Mouse (Mus musculus) A20 (cell line): Measurements from ENCODE around the gene Olfr1197.

ENCODE experiments used
- DNase-seq: peaks from one replicate; pipeline ENCODE4 v3.0.0-alpha.2; 2011; ENCODE audit warnings: low read depth, low spot score

The Olfr1197 gene

DNA sequence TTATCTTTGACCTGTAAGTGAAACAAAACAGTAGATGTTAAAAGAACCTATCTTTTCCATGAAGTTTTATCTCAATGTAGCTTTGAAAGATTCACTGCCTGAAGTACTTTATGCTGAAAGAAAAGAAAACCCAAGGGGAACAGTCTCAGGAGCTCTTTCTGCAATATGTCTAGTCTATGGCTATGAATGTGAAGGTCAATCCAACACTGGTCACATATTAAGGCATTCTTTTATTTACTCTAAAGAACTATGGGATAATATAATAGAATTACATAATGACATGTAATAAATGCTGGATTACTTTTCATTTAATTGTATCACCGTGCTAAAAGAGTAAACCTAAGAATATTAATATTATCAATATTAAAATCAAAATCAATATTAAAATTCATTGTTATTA is at the start of gene Olfr1197:
Olfr1197 (minus strand) TSS at position 101 of the 400 bp plus-strand sequence.
- DNase-seq, result no peak

DNA sequence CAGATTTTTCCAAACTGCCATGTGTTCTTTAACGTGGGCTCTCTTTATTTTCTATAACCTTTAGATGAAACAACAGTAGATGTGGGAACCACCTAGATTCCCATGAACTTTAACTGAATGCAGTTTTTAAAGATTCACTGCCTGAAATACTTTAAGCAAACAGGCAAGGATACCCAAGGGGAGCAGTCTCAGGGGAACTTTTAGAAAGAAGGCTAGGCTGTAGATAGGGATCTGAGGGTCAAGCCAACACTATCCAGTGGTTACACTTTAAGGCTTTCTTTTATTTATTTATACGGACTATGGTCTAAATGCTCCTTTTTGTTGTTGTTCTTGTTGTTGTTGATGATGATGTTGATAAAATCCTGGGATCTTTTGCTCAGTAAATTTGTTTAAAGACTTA is 38.2 kb upstream of the Olfr1197 start, which contains the start of gene Olfr1200:
Olfr1200 (minus strand) TSS at position 101 of the 400 bp plus-strand sequence.
- no peak for DNase-seq

DNA sequence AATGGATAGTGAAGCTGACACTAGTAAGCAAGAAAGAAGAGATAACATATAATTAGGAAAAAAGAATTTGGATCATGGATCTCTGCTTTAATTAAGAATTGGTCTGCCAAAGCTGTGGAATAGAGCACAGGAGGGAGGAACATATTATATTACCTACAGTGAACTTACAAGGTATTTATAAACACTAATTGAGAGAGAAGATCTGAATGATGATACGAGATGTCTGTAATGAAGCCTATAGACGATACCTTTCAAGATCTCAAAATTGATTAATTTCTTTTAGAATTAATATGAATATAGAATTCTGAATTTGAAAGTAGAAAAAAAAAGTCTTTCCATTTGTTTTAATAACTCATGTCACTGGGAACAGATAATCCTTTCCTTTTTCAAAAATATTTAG is 28.2 kb upstream of the Olfr1197 start, which contains the start of gene Olfr1199:
Olfr1199 (minus strand) TSS at position 101 of the 400 bp plus-strand sequence.
- no peak for DNase-seq

DNA sequence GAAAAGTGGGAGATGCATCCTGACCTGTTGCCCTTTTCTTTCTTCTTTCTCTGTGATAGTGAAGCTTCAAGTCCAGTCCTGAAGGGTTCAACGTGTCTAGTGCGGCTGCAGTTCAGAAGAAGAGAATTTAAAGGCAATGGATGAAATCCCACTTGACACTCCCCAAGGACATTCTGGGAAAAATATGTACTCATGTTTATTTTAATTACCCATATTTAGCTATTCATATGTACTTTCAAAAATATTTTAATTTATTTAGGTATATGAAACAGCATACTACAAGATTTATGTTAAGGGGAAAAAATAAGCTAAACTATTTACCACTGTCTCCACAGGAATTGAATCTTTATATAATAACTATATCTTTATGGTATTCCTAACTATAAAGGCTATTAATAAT is 19.1 kb upstream of the Olfr1197 start, which contains the start of gene Olfr1198:
Olfr1198 (minus strand) TSS at position 101 of the 400 bp plus-strand sequence.
- DNase-seq, result no peak

DNA sequence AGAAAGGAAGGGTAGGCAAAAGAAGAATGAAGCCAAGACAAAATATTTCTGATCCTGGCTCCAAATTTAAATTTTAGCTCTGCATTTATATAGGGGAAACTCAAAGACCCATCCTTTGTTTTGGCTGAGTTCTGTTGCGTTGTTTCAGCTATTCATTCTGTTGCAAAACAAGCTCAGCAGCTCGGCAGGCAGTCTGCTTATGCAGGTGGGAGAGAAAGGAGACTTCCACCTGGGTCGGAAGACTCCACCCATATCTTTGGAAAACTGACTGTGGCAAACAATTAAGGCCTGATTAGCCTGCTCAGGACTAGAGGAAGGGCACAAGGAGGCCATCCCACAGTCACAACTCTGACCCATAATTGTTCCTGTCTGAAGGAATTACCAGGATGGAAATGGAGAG is 11.2 kb upstream of the Olfr1197 start:
- DNase-seq, result no peak

DNA sequence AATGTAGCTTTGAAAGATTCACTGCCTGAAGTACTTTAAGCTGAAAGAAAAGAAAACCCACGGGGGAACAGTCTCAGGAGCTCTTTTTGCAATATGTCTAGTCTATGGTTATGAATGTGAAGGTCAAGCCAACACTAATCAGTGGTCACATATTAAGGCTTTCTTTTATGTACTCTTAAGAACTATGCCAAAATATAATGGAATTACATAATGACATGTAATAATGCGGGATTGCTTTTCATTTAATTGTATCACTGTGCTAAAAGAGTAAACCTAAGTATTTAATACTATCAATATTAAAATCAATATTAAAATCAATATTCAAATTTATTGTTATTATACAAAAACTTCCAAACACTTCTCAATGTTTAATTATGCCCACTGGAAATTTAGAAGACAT is 27.7 kb downstream of the Olfr1197 start, which contains the start of gene Olfr1196:
Olfr1196 (minus strand) TSS at position 101 of the 400 bp plus-strand sequence.
- DNase-seq, result no peak

DNA sequence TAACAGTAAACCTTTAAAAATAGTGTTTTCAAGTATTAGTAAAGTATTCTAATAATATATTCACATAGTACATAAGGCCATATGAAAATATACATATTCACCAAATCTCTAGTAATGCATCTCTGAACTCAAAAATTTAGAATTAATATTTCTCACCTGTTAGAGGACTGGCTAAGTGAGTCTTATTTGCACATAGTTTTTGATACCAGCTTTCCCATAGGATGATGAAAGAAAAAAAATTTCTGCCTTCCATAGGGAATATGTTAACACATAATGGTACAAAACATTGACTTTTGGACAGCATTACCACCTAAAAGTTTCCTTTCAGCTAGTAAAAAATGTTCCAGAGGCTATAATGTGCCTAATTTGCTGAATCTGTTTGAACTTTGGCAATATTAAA is 43.1 kb downstream of the Olfr1197 start, which contains the start of gene Olfr1195:
Olfr1195 (minus strand) TSS at position 101 of the 400 bp plus-strand sequence.
- no peak for DNase-seq
